Mouse (Mus musculus) midbrain, embryonic 14.5 days (tissue): ENCODE measurements around the gene Vps50. TPM values are rescaled to one million over a fixed set of nuclear protein-coding genes. Genes with fewer than 3 reads are reported as not detected.
"Not testable (repeated sequence)": the region's sequence is repeated elsewhere in the genome, so short reads cannot be mapped to it uniquely, and the experiment has no call there.

Source experiments
- ATAC-seq: fragments of 200-750 bp; cut with Nextera tagmentation; 2 replicates; pipeline ENCODE4 v1.8.0; 2017; ENCODE audit warnings: moderate number of reproducible peaks, moderate library complexity; ENCODE audit not compliant: low FRiP score, low TSS enrichment
- DNase-seq: peaks from one replicate; pipeline ENCODE4 v3.0.0-alpha.2; 2015
- H3K27ac ChIP-seq: fragments of 300-500 bp; sonication (generic); replicated peaks from 2 replicates; pipeline ENCODE4 v1.5.1; 2014; ENCODE audit warnings: mild to moderate bottlenecking, low read depth, low read length, moderate library complexity
- H3K27me3 ChIP-seq: fragments of 300-500 bp; sonication (generic); 2 replicates; pipeline ENCODE4 v1.6.1; 2014; ENCODE audit warnings: low read length, control low read depth, mixed read lengths; ENCODE audit not compliant: control insufficient read depth, insufficient read depth
- H3K36me3 ChIP-seq: fragments of 300-500 bp; sonication (generic); 2 replicates; pipeline ENCODE4 v1.6.1; 2014; ENCODE audit warnings: low read length, control low read depth; ENCODE audit not compliant: control insufficient read depth, insufficient read depth
- H3K4me1 ChIP-seq: fragments of 300-500 bp; sonication (generic); 2 replicates; pipeline ENCODE4 v1.6.1; 2014; ENCODE audit warnings: mild to moderate bottlenecking, antibody characterized with exemption, low read length, control low read depth; ENCODE audit not compliant: control insufficient read depth, insufficient read depth
- H3K4me2 ChIP-seq: fragments of 300-500 bp; sonication (generic); 2 replicates; pipeline ENCODE4 v1.6.1; 2014; ENCODE audit warnings: mild to moderate bottlenecking, low read length, moderate library complexity
- H3K4me3 ChIP-seq: fragments of 300-500 bp; sonication (generic); replicated peaks from 2 replicates; pipeline ENCODE4 v1.5.1; 2014; ENCODE audit warnings: low read depth, low read length
- H3K9ac ChIP-seq: fragments of 300-500 bp; sonication (generic); replicated peaks from 2 replicates; pipeline ENCODE4 v1.6.1; 2014; ENCODE audit warnings: mild to moderate bottlenecking, low read length, moderate library complexity
- H3K9me3 ChIP-seq: fragments of 300-500 bp; sonication (generic); 2 replicates; pipeline ENCODE4 v1.6.1; 2016; ENCODE audit warnings: low read length, control low read depth, mixed read lengths; ENCODE audit not compliant: control insufficient read depth
- WGBS: fragments of 180-500 bp; shearing (Covaris S2); extraction: QIAGEN DNeasy Blood & Tissue Kit; methylation state at CpG from one replicate; pipeline ENCODE4 v1.1.7; 2014; 5-methylcytosine and 5-hydroxymethylcytosine counted together
- polyA plus RNA-seq: library from polyadenylated mRNA; unstranded; fragments of >200 nt; fragmentation: Nextera tagmentation; extraction: Ambion mirVana; gene quantifications from 2 replicates; pipeline ENCODE4 v1.2.1, GENCODE M21; 2014

The Vps50 gene
- polyA plus RNA-seq, 1 experiment from 2014 or later: 59.8 TPM

DNA sequence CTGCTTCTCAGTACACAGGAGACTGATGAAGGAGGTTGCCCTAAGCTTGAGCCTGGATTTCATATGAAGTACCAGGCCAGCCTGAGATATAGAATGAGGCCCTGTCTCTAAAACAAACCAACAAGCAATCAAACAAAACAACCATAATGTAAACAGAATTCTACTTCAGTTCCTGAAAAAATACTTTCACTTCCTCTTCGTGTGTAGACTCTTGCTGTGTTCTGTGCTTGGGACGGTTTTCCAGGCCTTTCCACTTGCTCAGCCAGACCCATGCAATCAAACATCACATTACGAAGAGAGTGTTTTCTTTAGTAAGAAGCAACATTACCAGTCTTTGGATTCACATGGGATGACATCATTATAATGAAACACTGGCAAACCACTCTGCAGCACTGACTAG, 16.5 kb upstream of the Vps50 start:
- no peaks in the 10 kb centered on the region for H3K27me3 ChIP-seq
- no peaks in the 10 kb centered on the region for H3K36me3 ChIP-seq
- H3K4me1 ChIP-seq: no peaks in the 10 kb centered on the region
- 90% methylated on average over 3 of the region's 3 CpGs for WGBS
- DNase-seq (no peak), ATAC-seq (no peak)
- H3K9ac ChIP-seq: no peak overlapping the region
- H3K4me2 ChIP-seq: no peak overlapping the region
- H3K4me3 ChIP-seq: no peak overlapping the region
- no peaks in the 10 kb centered on the region for H3K9me3 ChIP-seq
- H3K27ac ChIP-seq: no peak overlapping the region

DNA sequence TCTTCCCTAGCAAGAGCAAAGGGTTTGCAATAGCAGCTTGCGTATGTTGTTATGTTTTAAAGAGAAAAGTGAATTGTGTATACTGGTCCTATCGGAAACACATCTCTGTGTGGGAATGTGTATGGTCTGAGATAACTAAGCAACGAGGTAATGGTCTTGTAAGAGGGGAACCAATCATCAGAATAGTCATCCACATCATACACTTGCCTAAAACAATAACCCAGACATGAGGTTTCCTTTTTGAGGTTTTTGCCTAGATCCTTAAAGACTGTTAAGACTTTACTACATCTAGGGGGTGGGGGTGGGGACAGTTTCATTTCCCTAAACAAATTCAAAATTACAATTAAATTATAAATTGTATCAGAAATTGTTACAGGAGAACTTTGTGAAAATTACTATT, 13.0 kb upstream of the Vps50 start:
- H3K27me3 ChIP-seq: no peaks in the 10 kb centered on the region
- H3K4me3 ChIP-seq: no peak overlapping the region
- no peak overlapping the region for H3K27ac ChIP-seq
- no peaks in the 10 kb centered on the region for H3K9me3 ChIP-seq
- no peak for DNase-seq
- H3K4me1 ChIP-seq: no peaks in the 10 kb centered on the region
- no peaks in the 10 kb centered on the region for H3K36me3 ChIP-seq
- no peak overlapping the region for H3K4me2 ChIP-seq
- 86% methylated on average over 3 of the region's 3 CpGs for whole genome bisulfite sequencing
- no peak overlapping the region for H3K9ac ChIP-seq
- no peak for ATAC-seq

- DNase-seq (no peak), ATAC-seq (no peak)
- Histone ChIP-seq H3K9ac (no peak overlapping the region), H3K4me3 (no peak overlapping the region), H3K36me3 (no peaks in the 10 kb centered on the region), H3K4me2 (no peak overlapping the region), H3K9me3 (no peaks in the 10 kb centered on the region), H3K4me1 (no peaks in the 10 kb centered on the region), H3K27me3 (no peaks in the 10 kb centered on the region), H3K27ac (no peak overlapping the region)
- 90% methylated on average over 1 of the region's 1 CpGs for WGBS
Measured at GRCm38 (mm10) chr6:3487355-3487754, 10.8 kb upstream of the Vps50 start.

DNA sequence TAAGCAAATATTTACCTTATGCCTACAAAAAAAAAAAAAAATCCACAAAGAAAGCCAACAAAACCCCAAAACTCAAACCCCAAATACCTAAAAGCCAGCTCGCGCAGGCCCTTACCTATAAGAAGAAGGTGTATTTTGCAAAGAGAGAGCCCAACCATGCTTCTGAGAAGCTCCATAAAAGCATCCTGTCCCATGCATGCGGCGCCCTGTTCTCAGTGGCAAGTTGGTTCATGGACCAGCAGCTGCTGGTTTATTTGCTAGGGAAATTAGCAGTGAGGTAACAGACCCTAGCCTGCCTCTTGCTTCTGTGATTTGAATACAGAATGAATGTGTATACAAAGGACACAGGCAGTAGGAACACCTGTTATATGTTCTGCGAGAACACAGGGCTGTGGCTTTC, 3.9 kb upstream of the Vps50 start:
- ATAC-seq: no peak
- 77% methylated on average over 5 of the region's 5 CpGs for WGBS

GRCm38 (mm10) chr6:3496210-3496609, 2.0 kb upstream of the Vps50 start:
- DNase-seq: peak; percentile 93
- Histone ChIP-seq H3K4me2 (no peak overlapping the region), H3K27me3 (no peaks in the 10 kb centered on the region), H3K36me3 (no peaks in the 10 kb centered on the region), H3K27ac (no peak overlapping the region), H3K9me3 (no peaks in the 10 kb centered on the region), H3K9ac (no peak overlapping the region), H3K4me3 (no peak overlapping the region), H3K4me1 (peaks cover 11% of the 10 kb centered on the region; the same call in 1 of the 2 replicates)
- ATAC-seq: no peak
- 5% methylated on average over 2 of the region's 2 CpGs for WGBS

More for the DNA sequence above, 3.9 kb upstream of the Vps50 start:
- DNase-seq: no peak
- Histone ChIP-seq H3K27me3 (no peaks in the 10 kb centered on the region), H3K9ac (no peak overlapping the region), H3K4me2 (no peak overlapping the region), H3K4me1 (peaks cover 6% of the 10 kb centered on the region; the same call in 1 of the 2 replicates), H3K9me3 (no peaks in the 10 kb centered on the region), H3K27ac (no peak overlapping the region), H3K36me3 (no peaks in the 10 kb centered on the region), H3K4me3 (no peak overlapping the region)

GRCm38 (mm10) chr6:3500286-3500685, 2.1 kb downstream of the Vps50 start:
- DNase-seq (no peak), ATAC-seq (no peak)
- no peak overlapping the region for H3K4me2 ChIP-seq
- H3K4me1 ChIP-seq: peaks cover 11% of the 10 kb centered on the region; the same call in 1 of the 2 replicates
- H3K27me3 ChIP-seq: no peaks in the 10 kb centered on the region
- H3K9ac ChIP-seq: no peak overlapping the region
- H3K27ac ChIP-seq: no peak overlapping the region
- no peak overlapping the region for H3K4me3 ChIP-seq
- 94% methylated on average over 3 of the region's 3 CpGs for WGBS
- no peaks in the 10 kb centered on the region for H3K9me3 ChIP-seq
- H3K36me3 ChIP-seq: peaks cover 1% of the 10 kb centered on the region; the same call in 1 of the 2 replicates

DNA sequence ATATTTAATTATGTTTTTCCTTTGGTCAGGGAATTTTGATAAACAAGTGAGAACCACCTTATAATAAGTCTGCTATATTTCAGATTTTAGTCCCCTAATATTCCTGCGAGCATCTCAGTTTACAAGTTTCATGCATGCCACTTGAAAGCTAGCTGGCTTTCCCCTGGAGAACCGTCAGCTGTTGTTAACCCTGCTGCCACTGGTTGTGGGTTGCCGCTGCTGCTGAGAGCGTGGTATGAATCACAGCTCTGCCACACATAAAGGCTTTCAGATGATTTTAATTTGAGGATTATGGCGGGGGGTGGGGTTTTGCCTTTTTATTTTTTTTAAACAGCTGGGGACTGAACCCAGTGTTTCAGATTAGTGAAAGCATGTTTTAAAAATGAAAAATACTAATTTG, 7.1 kb downstream of the Vps50 start:
- Histone ChIP-seq H3K4me2 (no peak overlapping the region), H3K4me3 (no peak overlapping the region), H3K9me3 (no peaks in the 10 kb centered on the region), H3K4me1 (0 out of 2 replicates have a peak, but pooled peaks cover 1% of the 10 kb centered on the region), H3K36me3 (peaks cover 10% of the 10 kb centered on the region; the same call in 1 of the 2 replicates), H3K9ac (no peak overlapping the region), H3K27me3 (no peaks in the 10 kb centered on the region), H3K27ac (no peak overlapping the region)
- ATAC-seq (no peak), DNase-seq (peak; percentile 11)
- 72% methylated on average over 5 of the region's 5 CpGs for WGBS

DNA sequence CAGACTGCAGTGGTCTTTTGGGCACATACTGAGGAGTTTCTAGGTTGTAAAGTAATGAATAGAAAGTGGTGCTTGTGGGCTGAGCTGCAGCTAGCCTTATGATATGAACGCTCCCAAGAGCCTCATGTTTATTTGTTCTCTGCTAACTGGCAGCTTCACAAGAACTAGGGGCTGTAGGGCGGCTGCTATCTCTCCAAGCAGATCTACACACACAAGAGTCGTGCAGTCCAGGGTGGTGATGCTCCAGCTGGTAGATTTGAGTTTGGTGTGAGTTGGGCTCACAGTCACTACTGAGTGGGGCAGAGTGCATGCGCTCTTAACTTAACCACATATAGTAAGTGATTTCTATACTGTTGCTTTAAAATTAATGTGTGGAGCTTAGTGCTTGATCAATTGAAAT, 8.9 kb downstream of the Vps50 start:
- ATAC-seq: no peak
- DNase-seq: no peak
- peaks cover 10% of the 10 kb centered on the region; the same call in 1 of the 2 replicates for H3K36me3 ChIP-seq
- no peak overlapping the region for H3K9ac ChIP-seq
- peaks cover 13% of the 10 kb centered on the region; the same call in 1 of the 2 replicates for H3K4me1 ChIP-seq
- 91% methylated on average over 4 of the region's 4 CpGs for WGBS
- no peak overlapping the region for H3K4me2 ChIP-seq
- H3K4me3 ChIP-seq: no peak overlapping the region
- H3K9me3 ChIP-seq: no peaks in the 10 kb centered on the region
- H3K27me3 ChIP-seq: no peaks in the 10 kb centered on the region
- no peak overlapping the region for H3K27ac ChIP-seq

DNA sequence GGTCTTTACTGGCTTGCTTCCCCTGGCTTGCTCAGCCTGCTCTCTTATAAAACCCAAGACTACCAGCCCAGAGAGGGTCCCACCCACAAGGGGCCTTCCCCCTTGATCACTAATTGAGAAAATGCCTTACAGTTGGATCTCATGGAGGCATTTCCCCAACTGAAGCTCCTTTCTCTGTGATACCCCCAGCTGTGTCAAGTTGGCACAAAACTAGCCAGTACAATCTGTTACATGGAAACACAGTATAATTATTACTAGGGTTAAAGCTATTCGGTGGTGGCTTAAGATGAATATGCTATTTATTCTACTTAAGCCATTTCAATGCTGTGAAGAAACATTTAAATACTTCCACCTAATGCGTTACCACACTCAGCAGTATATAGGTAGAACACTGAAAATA, 10.0 kb downstream of the Vps50 start:
- not testable (repeated sequence) for H3K9me3 ChIP-seq, H3K4me2 ChIP-seq, H3K9ac ChIP-seq, H3K27me3 ChIP-seq, H3K27ac ChIP-seq, DNase-seq, H3K36me3 ChIP-seq, H3K4me3 ChIP-seq, ATAC-seq
- H3K4me1 ChIP-seq: peaks cover 17% of the 10 kb centered on the region
- WGBS: 97% methylated on average over 2 of the region's 2 CpGs
